In the genomic region with DNA sequence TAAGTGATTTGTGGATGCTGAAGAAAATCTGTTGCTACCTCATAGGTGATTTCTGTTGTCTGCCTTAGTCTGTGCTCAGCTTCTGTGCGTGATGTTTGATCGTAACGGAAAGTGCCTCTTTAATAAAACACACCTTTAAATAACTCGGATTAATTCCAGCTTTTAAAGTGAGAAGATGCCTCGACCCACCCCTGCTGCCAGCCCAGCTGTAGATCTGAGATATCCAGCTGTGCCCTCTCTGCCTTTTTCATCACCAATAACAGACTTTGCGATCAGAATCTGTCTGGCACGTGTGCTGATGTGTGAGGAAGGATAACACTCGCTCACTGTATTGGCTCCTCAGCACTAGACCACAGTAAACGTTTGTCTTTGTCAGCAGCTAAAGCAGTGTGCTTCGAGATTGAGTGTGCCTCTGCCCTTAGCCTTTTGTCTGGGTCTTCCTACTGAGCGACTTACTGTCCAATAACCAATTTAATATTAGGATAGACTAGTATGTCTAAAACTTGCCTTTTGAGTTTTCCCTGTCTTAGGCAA, we compare ENCODE assay signal across 19 mouse cellular contexts.
DNase-seq lines count a peak whose midpoint lies in the region; ATAC-seq lines count a peak whose summit lies in the region.
"Had no signal": no experiment of that assay in that cellular context is flagged by ENCODE, and none has a peak within 500 bp of the region (broad histone marks: within the 10 kb centered on the region; RNA-seq: fewer than 3 reads in every experiment).

No protein-coding gene starts in this region.

- WGBS in neural tube, embryonic 14.5 days: 31% methylated on average over 11 of the region's 11 CpGs
- 44% methylated on average over 11 of the region's 11 CpGs for WGBS in hindbrain, embryonic 15.5 days

- no peaks in the 10 kb centered on the region for H3K9me3 ChIP-seq in neural tube, embryonic 14.5 days (ENCODE audit: control insufficient read depth, low read length)
- H3K9me3 ChIP-seq in hindbrain, embryonic 15.5 days: no peaks in the 10 kb centered on the region
- H3K9me3 ChIP-seq: heart, embryonic 10.5 days; limb, embryonic 10.5 days had no signal

- ATAC-seq in neural tube, embryonic 14.5 days (ENCODE audit: low read depth): peak; percentile 50; the same call in 1 of the 2 replicates
- peak; percentile 57; the same call in 1 of the 2 replicates for ATAC-seq in hindbrain, embryonic 15.5 days (ENCODE audit: low FRiP score, low read depth)
- ATAC-seq: intestine, embryonic 16.5 days had no signal

- peak; percentile 55 for DNase-seq in heart, adult 11 months
- DNase-seq in heart, postnatal 14 days: no peak
- DNase-seq in neural tube, embryonic 10.5 days (ENCODE audit: extremely low spot score, low spot score): no peak
- no peak for DNase-seq in retina, postnatal 1 day
- no peak for DNase-seq in cerebellum, postnatal 36 days
- no peak for DNase-seq in cerebellum, postnatal 10 days
- DNase-seq: adrenal gland, postnatal 25 days; cerebellum, adult 9-10 months; kidney, postnatal 25 days; thymus, adult 2 months; thymus, postnatal 4 days had no signal

- H3K27ac ChIP-seq in neural tube, embryonic 14.5 days (ENCODE audit: low read depth, low read length): no peak overlapping the region
- H3K27ac ChIP-seq in hindbrain, embryonic 15.5 days (replicated peaks): no peak overlapping the region
- H3K27ac ChIP-seq: heart, embryonic 10.5 days; layer of hippocampus, adult 2 months; limb, embryonic 10.5 days; macrophage had no signal

- H3K4me1 ChIP-seq in neural tube, embryonic 14.5 days (ENCODE audit: control insufficient read depth, insufficient read depth, low read length): peaks cover 6% of the 10 kb centered on the region; the same call in 1 of the 2 replicates
- peaks cover 13% of the 10 kb centered on the region for H3K4me1 ChIP-seq in hindbrain, embryonic 15.5 days (replicated peaks)
- H3K4me1 ChIP-seq: limb, embryonic 10.5 days had no signal

- H3K36me3 ChIP-seq in neural tube, embryonic 14.5 days (ENCODE audit: control insufficient read depth, insufficient read depth, low read length): no peaks in the 10 kb centered on the region
- H3K36me3 ChIP-seq in hindbrain, embryonic 15.5 days: no peaks in the 10 kb centered on the region
- H3K36me3 ChIP-seq: heart, embryonic 10.5 days; limb, embryonic 10.5 days had no signal

- intact Hi-C loops in heart, postnatal 14 days (cut with DNase I): no loop called here

- no peak overlapping the region for H3K4me2 ChIP-seq in neural tube, embryonic 14.5 days (ENCODE audit: low read depth, low read length)
- 0 out of 2 replicates have a peak overlapping the region, but pooled peaks have one; percentile 4 for H3K4me2 ChIP-seq in hindbrain, embryonic 15.5 days

- no peak overlapping the region for H3K4me3 ChIP-seq in neural tube, embryonic 14.5 days (ENCODE audit: low read depth, low read length)
- H3K4me3 ChIP-seq in hindbrain, embryonic 15.5 days: no peak overlapping the region
- H3K4me3 ChIP-seq: heart, embryonic 10.5 days; layer of hippocampus, adult 2 months; limb, embryonic 10.5 days; myocyte had no signal

- H3K9ac ChIP-seq in neural tube, embryonic 14.5 days (replicated peaks; ENCODE audit: low read depth, low read length): no peak overlapping the region
- no peak overlapping the region for H3K9ac ChIP-seq in hindbrain, embryonic 15.5 days

- no peaks in the 10 kb centered on the region for H3K27me3 ChIP-seq in neural tube, embryonic 14.5 days (ENCODE audit: control insufficient read depth, insufficient read depth, low read length)
- no peaks in the 10 kb centered on the region for H3K27me3 ChIP-seq in hindbrain, embryonic 15.5 days
